Mouse (Mus musculus) heart, adult 2 months (tissue): ENCODE data around the gene Csnk1e. TPM values are rescaled to one million over a fixed set of nuclear protein-coding genes. Genes with fewer than 3 reads are reported as not detected.

Experiments
- DNase-seq, 2 experiments: peaks; one replicate each; pipeline ENCODE4 v3.0.0; 2021
- H3K27ac ChIP-seq: fragments of 200-600 bp; 2 replicates; pipeline ENCODE4 v1.8.1; 2022
- H3K27me3 ChIP-seq: fragments of 200-500 bp; 2 replicates; pipeline ENCODE4 v1.6.1; 2012; ENCODE audit warnings: mild to moderate bottlenecking, low read length, inconsistent platforms, mixed read lengths; ENCODE audit not compliant: control insufficient read depth, insufficient read depth
- H3K36me3 ChIP-seq: fragments of 200-500 bp; 2 replicates; pipeline ENCODE4 v1.6.1; 2012; ENCODE audit warnings: low read length, inconsistent platforms; ENCODE audit not compliant: control insufficient read depth, insufficient read depth
- H3K4me1 ChIP-seq: fragments of 200-500 bp; 2 replicates; pipeline ENCODE4 v1.6.1; 2011; ENCODE audit warnings: low read length; ENCODE audit not compliant: control insufficient read depth, insufficient read depth
- H3K4me3 ChIP-seq: fragments of 200-600 bp; 2 replicates; pipeline ENCODE4 v1.8.1; 2022
- H3K79me2 ChIP-seq: fragments of 200-500 bp; replicated peaks from 2 replicates; pipeline ENCODE4 v1.6.1; 2012; ENCODE audit warnings: mild to moderate bottlenecking, inconsistent platforms, low read length, moderate library complexity, mixed read lengths; ENCODE audit not compliant: control insufficient read depth, insufficient read depth
- H3K9ac ChIP-seq: fragments of 200-500 bp; 2 replicates; pipeline ENCODE4 v1.6.1; 2012; ENCODE audit warnings: low read depth, mild to moderate bottlenecking, control low read depth, inconsistent platforms, low read length, mixed read lengths
- CTCF ChIP-seq: fragments of 200-600 bp; IDR thresholded peaks from 2 replicates; pipeline ENCODE4 v1.8.1; 2022; ENCODE audit warnings: antibody characterized with exemption, mild to moderate bottlenecking, moderate library complexity
- EP300 ChIP-seq: fragments of 200-500 bp; IDR thresholded peaks from 2 replicates; pipeline ENCODE4 v1.6.1; 2011; ENCODE audit warnings: low read depth, low read length, control low read depth; ENCODE audit not compliant: insufficient read depth
- POLR2A ChIP-seq: fragments of 200-500 bp; IDR thresholded peaks from 2 replicates; pipeline ENCODE4 v1.6.1; 2011; ENCODE audit warnings: mild to moderate bottlenecking, low read depth, low read length, control low read depth; ENCODE audit not compliant: insufficient read depth
- WGBS: fragments of 180-500 bp; shearing (Covaris S2); methylation state at CpG from one replicate; pipeline ENCODE4 v1.1.7; 2018; 5-methylcytosine and 5-hydroxymethylcytosine counted together
- intact Hi-C: fragments of 180-260 bp; cut with DNase I; formaldehyde crosslinking; loops from one replicate; pipeline ENCODE4 v1.15.1; 2025
- polyA plus RNA-seq: library from polyadenylated mRNA; depleted of rRNA; stranded (reverse); fragments of >200 nt; gene quantifications from 2 replicates; pipeline ENCODE4 v1.2.3, GENCODE M21; 2012
- total RNA-seq, 2 experiments: library from RNA; stranded (reverse); gene quantifications; 2 replicates each; pipeline ENCODE4 v1.2.3; 2021

Csnk1e gene
- total and polyA plus RNA-seq, 3 experiments = 46.5 to 62.6 (median 48.3) TPM

DNA sequence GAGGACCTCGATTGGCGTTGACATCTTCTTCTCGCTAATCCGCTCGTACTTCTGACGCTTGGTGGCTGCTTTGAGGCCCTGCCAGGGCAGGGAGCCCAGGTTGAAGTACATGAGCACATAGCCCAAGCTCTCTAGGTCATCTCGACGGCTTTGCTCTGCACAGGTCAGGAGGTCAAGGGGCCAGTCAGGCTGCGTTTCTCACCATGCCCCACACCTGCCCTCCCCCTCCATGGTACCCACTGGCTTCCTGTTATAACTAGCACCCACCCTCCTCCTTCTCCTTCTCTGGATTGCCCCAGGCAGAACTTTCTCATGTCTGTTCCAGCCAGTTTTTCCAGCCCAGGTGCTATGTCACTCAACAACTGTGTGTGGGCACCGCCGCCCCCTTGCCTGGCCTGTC, 29.9 kb downstream of the Csnk1e start:
- 60% methylated on average over 11 of the region's 11 CpGs for WGBS
- Histone ChIP-seq H3K36me3 (no peaks in the 10 kb centered on the region), H3K27ac (no peak overlapping the region), H3K4me1 (peaks cover 2% of the 10 kb centered on the region), H3K27me3 (no peaks in the 10 kb centered on the region), H3K9ac (no peak overlapping the region), H3K79me2 (peaks cover 2% of the 10 kb centered on the region), H3K4me3 (no peak overlapping the region)
- TF ChIP-seq CTCF = no peak
- TF ChIP-seq EP300 = no peak
- TF ChIP-seq POLR2A = no peak
- no peak for DNase-seq
- intact Hi-C loops = no loop called here

DNA sequence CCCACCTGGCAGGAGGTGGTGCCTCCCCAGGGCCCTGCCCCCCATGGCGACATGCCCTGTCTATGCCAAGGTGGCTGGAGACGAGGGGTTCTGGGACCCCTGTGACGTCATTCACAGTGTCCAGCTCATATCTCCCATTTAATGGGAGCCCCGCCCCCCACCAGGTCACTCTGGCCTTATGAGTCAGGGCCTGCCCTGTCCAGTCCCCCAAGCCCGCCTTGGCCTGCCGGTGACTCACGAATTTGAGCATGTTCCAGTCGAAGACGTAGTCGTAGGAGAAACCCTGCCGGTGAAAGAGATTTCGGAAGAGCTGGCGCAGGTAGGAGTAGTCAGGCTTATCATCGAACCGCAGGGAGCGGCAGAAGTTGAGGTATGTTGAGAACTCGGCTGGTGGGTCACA, 30.8 kb downstream of the Csnk1e start:
- H3K4me3 ChIP-seq = no peak overlapping the region
- H3K9ac ChIP-seq = no peak overlapping the region
- no peak overlapping the region for H3K27ac ChIP-seq
- intact Hi-C loops = no loop called here
- no peaks in the 10 kb centered on the region for H3K36me3 ChIP-seq
- WGBS = 79% methylated on average over 17 of the region's 17 CpGs
- no peaks in the 10 kb centered on the region for H3K27me3 ChIP-seq
- TF ChIP-seq EP300 (no peak), POLR2A (no peak), CTCF (no peak)
- H3K4me1 ChIP-seq = no peaks in the 10 kb centered on the region
- DNase-seq = no peak
- no peaks in the 10 kb centered on the region; the same call in 1 of the 2 replicates for H3K79me2 ChIP-seq

DNA sequence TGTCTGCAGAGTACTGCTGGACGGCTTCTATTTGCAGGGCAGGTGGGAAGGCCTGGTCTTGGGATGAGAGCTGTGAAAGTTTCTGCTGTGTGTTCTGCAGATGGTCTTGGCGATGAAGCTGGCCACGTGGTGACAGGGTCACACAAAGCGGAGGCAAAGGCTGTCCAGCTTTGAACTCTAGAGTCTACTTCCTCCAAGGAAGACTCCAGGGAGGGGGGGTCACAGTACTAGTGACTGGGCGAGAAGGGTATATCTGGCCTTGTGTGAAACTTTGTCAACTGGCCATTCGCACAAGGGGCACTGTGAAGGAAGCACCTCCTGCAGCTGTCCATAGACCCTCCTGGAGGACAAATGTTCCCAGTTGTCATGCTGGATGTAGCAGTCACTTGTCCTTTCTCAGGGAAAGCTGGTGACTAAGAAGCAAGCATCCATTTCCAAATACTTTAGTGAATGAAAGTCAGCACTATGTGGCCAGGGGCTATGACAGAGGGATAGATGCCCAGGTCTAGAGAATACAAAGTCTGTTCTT, 32.6 kb downstream of the Csnk1e start:
- Histone ChIP-seq H3K79me2 (no peaks in the 10 kb centered on the region), H3K36me3 (no peaks in the 10 kb centered on the region), H3K27me3 (no peaks in the 10 kb centered on the region), H3K4me3 (no peak overlapping the region), H3K9ac (no peak overlapping the region), H3K27ac (no peak overlapping the region), H3K4me1 (no peaks in the 10 kb centered on the region)
- intact Hi-C loops = no loop called here
- DNase-seq = no peak
- TF ChIP-seq EP300 (no peak), CTCF (no peak)
- 59% methylated on average over 6 of the region's 6 CpGs for WGBS

DNA sequence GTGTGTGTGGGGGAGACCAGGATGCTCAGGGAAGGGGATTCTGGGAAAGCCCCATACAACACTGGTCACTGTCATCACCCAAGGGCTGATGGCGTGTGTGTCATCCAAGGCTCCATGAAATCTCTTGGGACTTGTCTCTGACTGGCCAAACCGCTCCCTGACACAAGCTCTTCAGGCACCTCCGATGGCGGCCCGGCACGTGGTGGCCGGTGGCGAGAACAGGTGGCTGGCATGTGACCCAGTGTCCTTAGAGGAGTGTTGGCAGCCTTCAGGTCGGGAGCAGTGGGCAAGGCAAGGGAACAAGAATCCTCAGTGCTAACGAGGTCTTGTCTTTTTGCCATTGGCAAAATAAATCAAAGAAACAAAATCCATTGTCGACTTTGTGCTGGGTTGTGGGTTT, 36.7 kb downstream of the Csnk1e start:
- no peaks in the 10 kb centered on the region for H3K36me3 ChIP-seq
- no peaks in the 10 kb centered on the region for H3K27me3 ChIP-seq
- TF ChIP-seq EP300 (no peak), POLR2A (no peak), CTCF (no peak)
- peak in 1 of 2 experiments; percentile 13 for DNase-seq
- no peak overlapping the region for H3K4me3 ChIP-seq
- intact Hi-C loops = no loop called here
- WGBS = 79% methylated on average over 11 of the region's 11 CpGs
- no peaks in the 10 kb centered on the region for H3K79me2 ChIP-seq
- H3K27ac ChIP-seq = no peak overlapping the region
- H3K9ac ChIP-seq = no peak overlapping the region
- peaks cover 3% of the 10 kb centered on the region; the same call in 1 of the 2 replicates for H3K4me1 ChIP-seq

DNA sequence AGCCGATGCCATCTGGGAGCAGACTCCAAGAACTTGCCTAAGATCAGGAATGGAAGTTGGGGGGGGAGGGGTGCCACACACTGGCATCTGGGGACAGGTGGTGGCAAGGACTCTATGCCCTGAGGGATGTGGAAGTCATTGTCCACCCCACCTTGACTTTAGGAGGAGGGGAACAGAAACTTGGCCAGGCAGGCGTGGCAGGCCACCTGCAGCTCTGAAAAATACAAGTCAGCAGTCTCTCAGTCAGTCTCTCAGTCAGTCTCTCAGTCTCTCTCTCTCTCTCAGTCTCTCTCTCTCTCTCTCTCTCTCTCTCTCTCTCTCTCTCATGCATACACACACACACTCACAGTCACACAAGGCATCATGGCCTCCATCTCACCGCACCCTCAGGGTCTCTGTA, 37.1 kb downstream of the Csnk1e start:
- H3K27ac ChIP-seq = no peak overlapping the region
- H3K79me2 ChIP-seq = no peaks in the 10 kb centered on the region
- H3K4me1 ChIP-seq = peaks cover 3% of the 10 kb centered on the region; the same call in 1 of the 2 replicates
- intact Hi-C loops = no loop called here
- no peaks in the 10 kb centered on the region for H3K27me3 ChIP-seq
- H3K4me3 ChIP-seq = no peak overlapping the region
- no peaks in the 10 kb centered on the region for H3K36me3 ChIP-seq
- TF ChIP-seq POLR2A (no peak), CTCF (no peak), EP300 (no peak)
- no peak overlapping the region for H3K9ac ChIP-seq
- WGBS = 90% methylated on average over 3 of the region's 3 CpGs
- DNase-seq = no peak

DNA sequence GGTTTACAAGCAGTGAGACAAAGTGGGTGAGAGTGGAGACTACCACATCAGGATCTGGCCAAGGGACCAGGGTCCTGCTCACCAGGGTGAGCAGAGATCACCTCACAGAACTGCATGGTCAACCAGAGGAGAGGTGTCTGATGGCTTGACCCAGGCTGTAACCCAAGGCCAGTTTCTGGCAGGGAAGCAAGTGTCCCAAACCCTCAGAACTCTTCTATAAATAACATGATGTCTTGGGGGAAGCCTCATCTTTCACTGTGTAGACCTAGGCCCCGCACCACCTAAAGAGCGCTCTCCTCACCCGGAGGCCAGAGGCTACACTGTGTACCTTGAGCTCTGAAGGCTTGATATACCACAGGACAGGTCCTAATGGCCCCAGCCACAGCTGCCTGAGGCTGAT, 38.0 kb downstream of the Csnk1e start:
- Histone ChIP-seq H3K4me1 (peaks cover 3% of the 10 kb centered on the region; the same call in 1 of the 2 replicates), H3K79me2 (no peaks in the 10 kb centered on the region), H3K27ac (no peak overlapping the region), H3K36me3 (no peaks in the 10 kb centered on the region), H3K4me3 (no peak overlapping the region), H3K27me3 (no peaks in the 10 kb centered on the region), H3K9ac (no peak overlapping the region)
- intact Hi-C loops = no loop called here
- TF ChIP-seq POLR2A (no peak), EP300 (no peak), CTCF (no peak)
- DNase-seq = no peak
- WGBS = 97% methylated on average over 3 of the region's 3 CpGs
